Mouse (Mus musculus): ENCODE results near the gene Taar3. TPM values are rescaled to one million over a fixed set of nuclear protein-coding genes. Genes with fewer than 3 reads are reported as not detected.

Taar3 gene
- polyA plus RNA-seq (2017; shearing (Covaris generic)): not detected

DNA sequence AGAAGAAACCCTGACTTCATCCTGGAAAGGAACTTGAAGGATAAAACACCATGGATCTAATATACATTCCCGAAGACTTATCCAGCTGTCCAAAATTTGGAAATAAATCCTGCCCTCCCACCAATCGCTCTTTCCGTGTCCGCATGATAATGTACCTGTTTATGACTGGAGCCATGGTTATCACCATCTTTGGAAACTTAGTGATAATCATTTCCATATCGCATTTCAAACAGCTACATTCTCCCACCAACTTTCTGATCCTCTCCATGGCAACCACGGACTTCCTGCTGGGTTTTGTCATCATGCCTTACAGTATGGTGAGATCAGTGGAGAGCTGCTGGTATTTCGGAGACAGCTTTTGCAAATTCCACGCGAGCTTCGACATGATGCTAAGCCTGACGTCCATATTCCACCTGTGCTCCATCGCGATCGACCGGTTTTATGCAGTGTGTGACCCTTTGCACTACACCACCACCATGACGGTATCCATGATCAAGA lies at the start of gene Taar3:
TSS of gene Taar3 (plus strand) at position 51 of the 498 bp plus-strand sequence.

DNA sequence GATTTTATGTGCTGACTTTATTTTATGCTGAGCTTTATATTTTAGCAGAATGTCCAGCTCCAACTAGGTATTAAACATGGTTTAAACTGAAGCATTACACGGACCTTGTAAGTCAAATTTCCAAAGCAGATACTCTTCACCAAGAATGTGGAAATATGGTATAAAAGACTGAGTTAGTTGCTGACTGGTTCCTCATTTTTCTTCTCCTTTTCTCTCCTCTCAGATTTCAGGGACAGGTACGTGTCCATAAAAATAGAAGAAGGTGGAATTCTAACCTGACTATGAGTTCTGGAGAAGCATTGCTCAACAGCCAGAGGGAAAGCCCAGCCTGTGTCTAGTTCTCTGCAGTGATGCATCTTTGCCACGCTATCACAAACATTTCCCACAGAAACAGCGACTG lies 29.3 kb upstream of the Taar3 start, which contains the start of gene Taar1:
TSS of gene Taar1 (plus strand) at position 301 of the 400 bp plus-strand sequence.

DNA sequence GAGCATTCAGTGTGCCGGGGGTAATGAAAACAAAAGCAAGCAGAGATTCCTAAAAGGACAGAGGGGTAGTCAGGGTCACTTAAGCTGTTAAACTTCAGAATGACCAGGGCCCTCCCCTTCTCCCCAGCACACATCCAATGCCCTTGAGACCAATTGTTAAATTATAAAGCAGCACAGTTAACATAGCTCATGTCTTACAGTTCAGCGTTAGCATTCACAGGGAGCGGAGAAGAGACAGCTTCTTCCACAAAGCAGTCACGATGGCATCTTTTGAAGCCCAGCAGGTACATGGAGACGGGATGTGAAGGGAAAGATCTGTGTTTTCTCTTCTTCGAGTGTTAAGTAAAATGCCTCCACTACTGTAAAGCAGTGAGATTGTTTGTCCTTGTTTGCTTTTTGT lies 11.0 kb upstream of the Taar3 start, which contains the start of gene Taar2:
TSS of gene Taar2 (plus strand) at position 261 of the 400 bp plus-strand sequence.

DNA sequence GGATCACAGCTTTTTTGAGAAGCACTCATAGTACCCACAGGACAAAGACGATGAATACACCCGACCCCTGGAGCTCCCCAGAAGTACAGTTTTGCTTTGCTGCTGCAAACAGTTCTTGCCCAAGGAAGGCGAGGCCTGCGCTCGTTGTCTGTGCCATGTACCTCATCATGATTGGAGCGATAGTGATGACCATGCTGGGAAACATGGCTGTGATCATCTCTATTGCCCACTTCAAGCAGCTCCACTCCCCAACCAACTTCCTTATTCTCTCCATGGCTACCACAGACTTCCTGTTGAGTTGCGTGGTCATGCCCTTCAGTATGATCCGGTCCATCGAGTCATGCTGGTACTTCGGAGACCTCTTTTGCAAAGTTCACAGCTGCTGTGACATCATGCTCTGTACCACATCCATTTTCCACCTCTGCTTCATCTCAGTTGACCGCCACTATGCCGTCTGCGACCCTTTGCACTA lies 11.1 kb downstream of the Taar3 start, which contains the start of gene Taar4:
TSS of gene Taar4 (plus strand) at position 51 of the 472 bp plus-strand sequence.

DNA sequence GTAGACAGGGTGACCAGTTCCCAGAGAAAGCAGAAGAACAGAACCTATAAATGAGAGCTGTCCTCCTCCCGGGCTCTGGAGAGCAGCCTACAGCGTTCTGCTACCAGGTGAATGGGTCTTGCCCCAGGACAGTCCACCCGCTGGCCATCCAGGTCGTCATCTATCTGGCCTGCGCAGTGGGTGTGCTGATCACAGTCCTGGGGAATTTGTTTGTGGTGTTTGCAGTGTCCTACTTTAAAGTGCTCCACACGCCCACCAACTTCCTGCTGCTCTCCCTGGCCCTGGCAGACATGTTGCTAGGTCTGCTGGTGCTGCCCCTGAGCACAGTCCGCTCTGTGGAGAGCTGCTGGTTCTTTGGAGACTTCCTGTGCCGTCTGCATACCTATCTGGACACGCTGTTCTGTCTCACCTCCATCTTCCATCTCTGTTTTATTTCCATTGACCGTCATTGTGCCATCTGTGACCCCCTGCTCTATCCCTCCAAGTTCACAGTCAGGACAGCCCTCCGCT lies 21.4 kb downstream of the Taar3 start, which contains the start of gene Taar5:
TSS of gene Taar5 (plus strand) at position 51 of the 510 bp plus-strand sequence.

DNA sequence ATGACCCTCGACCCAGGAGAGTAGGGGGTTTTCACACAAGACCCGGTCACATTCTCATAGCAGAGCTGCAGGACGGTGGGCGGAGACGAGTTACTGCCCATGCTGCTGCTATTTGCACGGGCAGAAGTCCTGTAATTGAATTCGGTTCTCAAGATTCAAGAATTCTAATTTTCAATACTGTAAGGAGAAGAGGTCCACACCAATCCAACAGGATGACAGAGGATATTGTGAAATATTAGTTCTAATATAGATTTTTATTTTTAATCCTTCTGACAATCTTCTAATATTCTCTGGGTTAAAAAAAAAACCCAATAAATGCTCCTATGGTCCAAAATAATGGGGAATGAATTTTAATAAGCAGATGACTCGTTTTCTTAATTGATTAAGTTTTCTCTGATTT lies 36.2 kb downstream of the Taar3 start, which contains the start of gene Taar6:
TSS of gene Taar6 (minus strand) at position 101 of the 400 bp plus-strand sequence.

DNA sequence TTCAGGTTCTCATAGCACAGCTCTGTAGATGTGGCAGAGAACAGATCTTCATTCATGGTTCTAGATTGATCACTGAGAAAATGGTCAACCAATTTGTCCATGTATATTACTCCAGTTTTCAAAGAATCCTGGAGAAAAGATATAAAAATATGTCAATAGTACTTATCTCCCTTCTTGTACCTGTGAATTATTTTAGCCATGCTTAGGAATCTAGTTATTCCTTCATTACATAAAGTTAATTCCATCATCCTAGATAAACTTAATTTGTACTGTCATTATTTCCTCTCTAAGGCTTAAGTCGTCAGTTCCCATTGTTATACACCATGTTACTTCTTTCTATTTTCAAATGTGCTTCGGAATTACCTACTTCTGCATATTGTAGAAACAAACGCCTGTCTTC lies 44.0 kb downstream of the Taar3 start, which contains the start of gene Taar7a:
TSS of gene Taar7a (minus strand) at position 101 of the 400 bp plus-strand sequence.

DNA sequence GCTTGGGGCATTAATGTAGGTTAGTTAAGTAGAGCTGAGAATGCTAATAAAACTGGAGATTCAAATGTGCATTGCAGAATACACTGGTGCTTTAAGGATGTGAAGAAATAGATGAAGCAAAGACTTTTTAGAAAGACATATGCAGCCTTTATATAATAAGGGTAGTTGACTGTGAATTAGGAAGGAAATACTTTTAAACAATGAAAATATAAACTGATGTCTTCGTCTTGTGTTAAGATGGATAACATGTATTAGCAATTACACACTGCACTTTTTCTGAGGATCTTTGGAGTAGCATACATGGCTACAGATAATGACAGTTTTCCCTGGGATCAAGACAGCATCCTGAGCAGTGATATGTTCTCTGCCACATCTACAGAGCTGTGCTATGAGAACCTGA lies 50.3 kb downstream of the Taar3 start, which contains the start of gene Taar7b:
TSS of gene Taar7b (plus strand) at position 301 of the 400 bp plus-strand sequence.

Other genes starting within 250 kb of the Taar3 start
- gene Rps12, start 162.3 kb upstream of the Taar3 start, polyA plus RNA-seq (2017; shearing (Covaris generic)): 43.5 TPM
- gene Slc18b1, start 152.6 kb upstream of the Taar3 start, polyA plus RNA-seq (2017; shearing (Covaris generic)): not detected
- gene Vnn3, start 98.1 kb upstream of the Taar3 start, polyA plus RNA-seq (2017; shearing (Covaris generic)): not detected
- not detected for gene Vnn1, start 54.9 kb upstream of the Taar3 start, polyA plus RNA-seq (2017; shearing (Covaris generic))
- not detected for gene Taar1, start 29.2 kb upstream of the Taar3 start, polyA plus RNA-seq (2017; shearing (Covaris generic))
- gene Taar2, start 11.0 kb upstream of the Taar3 start, polyA plus RNA-seq (2017; shearing (Covaris generic)): not detected
- gene Taar4, start 10.9 kb downstream of the Taar3 start, polyA plus RNA-seq (2017; shearing (Covaris generic)): not detected
- not detected for gene Taar5, start 21.1 kb downstream of the Taar3 start, polyA plus RNA-seq (2017; shearing (Covaris generic))
- not detected for gene Taar6, start 36.1 kb downstream of the Taar3 start, polyA plus RNA-seq (2017; shearing (Covaris generic))
- not detected for gene Taar7a, start 43.9 kb downstream of the Taar3 start, polyA plus RNA-seq (2017; shearing (Covaris generic))
- gene Taar7b, start 50.4 kb downstream of the Taar3 start, polyA plus RNA-seq (2017; shearing (Covaris generic)): not detected
- not detected for gene Taar7d, start 77.7 kb downstream of the Taar3 start, polyA plus RNA-seq (2017; shearing (Covaris generic))
- gene Taar7e, start 88.1 kb downstream of the Taar3 start, polyA plus RNA-seq (2017; shearing (Covaris generic)): not detected
- not detected for gene Taar7f, start 100.0 kb downstream of the Taar3 start, polyA plus RNA-seq (2017; shearing (Covaris generic))
- gene Taar8a, start 126.9 kb downstream of the Taar3 start, polyA plus RNA-seq (2017; shearing (Covaris generic)): not detected
- gene Taar8b, start 142.7 kb downstream of the Taar3 start, polyA plus RNA-seq (2017; shearing (Covaris generic)): not detected
- not detected for gene Taar8c, start 152.4 kb downstream of the Taar3 start, polyA plus RNA-seq (2017; shearing (Covaris generic))
- not detected for gene Taar9, start 160.0 kb downstream of the Taar3 start, polyA plus RNA-seq (2017; shearing (Covaris generic))
- gene Stx7, start 199.7 kb downstream of the Taar3 start, polyA plus RNA-seq (2017; shearing (Covaris generic)): 22.1 TPM